Mouse (Mus musculus): ENCODE measurements around the gene Ttc7b. TPM values are rescaled to one million over a fixed set of nuclear protein-coding genes. Genes with fewer than 3 reads are reported as not detected.

Ttc7b gene
- polyA plus RNA-seq, 1 experiment from 2014 or later = 4.2 TPM

DNA sequence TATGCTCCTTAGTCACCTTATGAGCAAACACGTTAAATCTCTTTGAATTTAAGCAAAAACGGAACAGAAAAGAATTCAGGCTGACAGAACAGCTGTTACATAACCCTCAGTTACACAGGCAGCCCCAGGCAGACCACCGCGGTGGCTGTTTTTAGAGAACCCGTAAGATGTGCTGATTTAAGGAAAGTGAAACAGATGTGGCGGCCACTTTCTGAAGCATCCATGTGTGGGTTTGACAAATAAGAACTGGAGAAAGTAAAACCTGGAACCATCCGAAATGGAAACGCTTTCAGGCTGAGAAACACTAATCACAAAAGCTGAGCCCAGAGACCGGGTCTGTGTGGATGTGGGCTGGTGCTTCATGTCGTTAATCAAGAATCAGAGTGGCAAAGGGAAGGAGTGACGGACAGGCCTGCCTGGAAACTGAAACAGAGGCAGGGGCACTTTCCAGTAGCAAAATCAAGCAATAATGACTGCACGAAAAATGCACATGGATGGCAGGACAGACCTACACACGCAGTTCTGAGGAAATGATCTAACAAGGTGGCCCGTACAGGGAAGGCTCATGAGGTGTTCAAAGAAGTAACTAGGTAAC is 139.8 kb downstream of the Ttc7b start:
- Histone ChIP-seq H3K4me1 (no peaks in the 10 kb centered on the region), H3K4me3 (no peak overlapping the region), H3K9me3 (no peaks in the 10 kb centered on the region), H3K36me3 (replicated peaks) (peaks cover 41% of the 10 kb centered on the region), H3K27ac (replicated peaks) (no peak overlapping the region), H3K27me3 (replicated peaks; ENCODE audit: low read depth, poor library complexity, severe bottlenecking) (no peaks in the 10 kb centered on the region)
- peak; percentile 24 for DNase-seq (ENCODE audit: low spot score)
- WGBS = 79% methylated on average over 14 of the region's 14 CpGs

DNA sequence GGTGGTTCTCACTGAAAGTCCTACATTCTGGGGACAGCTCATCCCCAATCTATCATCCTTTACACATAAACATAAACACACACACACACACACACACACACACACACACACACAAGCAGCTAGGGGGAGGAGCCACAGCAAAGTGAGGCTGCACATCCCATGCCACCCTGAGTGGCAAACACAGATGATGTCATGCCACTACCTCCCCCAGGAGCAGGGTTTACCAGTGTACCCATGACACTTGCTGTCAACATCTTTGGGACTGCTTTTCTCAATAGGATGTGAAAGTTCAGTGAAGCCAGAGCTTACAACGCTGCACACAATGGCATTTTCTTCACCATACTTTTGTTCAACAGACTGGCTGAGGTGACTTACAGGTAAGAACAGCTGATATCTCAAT is 140.8 kb downstream of the Ttc7b start:
- Histone ChIP-seq H3K4me3 (no peak overlapping the region), H3K36me3 (replicated peaks) (peaks cover 41% of the 10 kb centered on the region), H3K9me3 (no peaks in the 10 kb centered on the region), H3K27ac (replicated peaks) (no peak overlapping the region), H3K4me1 (no peaks in the 10 kb centered on the region), H3K27me3 (replicated peaks; ENCODE audit: low read depth, poor library complexity, severe bottlenecking) (no peaks in the 10 kb centered on the region)
- 90% methylated on average over 1 of the region's 1 CpGs for WGBS
- no peak for DNase-seq (ENCODE audit: low spot score)

DNA sequence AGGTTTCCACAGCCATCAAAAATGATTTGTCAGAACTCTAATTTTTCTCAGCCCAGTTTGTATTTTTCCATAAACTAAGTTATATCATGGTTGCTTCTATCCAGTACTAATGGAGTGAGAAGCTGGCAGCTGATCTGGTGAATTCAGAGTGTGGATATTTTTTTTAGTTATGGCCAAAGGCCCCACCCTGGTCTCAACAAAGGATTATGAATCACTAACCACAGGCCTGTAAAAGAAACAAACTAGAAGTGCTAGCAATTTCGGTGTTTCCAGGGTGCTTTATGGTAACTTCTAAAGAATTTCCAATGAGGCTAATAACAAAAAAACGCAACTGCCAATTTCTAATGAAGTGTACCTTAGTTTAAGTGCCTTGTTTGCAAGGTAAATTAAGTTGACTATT is 142.4 kb downstream of the Ttc7b start:
- no peak overlapping the region for H3K4me3 ChIP-seq
- DNase-seq (ENCODE audit: low spot score) = no peak
- H3K4me1 ChIP-seq = no peaks in the 10 kb centered on the region
- H3K9me3 ChIP-seq = no peaks in the 10 kb centered on the region
- peaks cover 43% of the 10 kb centered on the region for H3K36me3 ChIP-seq (replicated peaks)
- no peak overlapping the region for H3K27ac ChIP-seq (replicated peaks)
- WGBS = 72% methylated on average over 2 of the region's 2 CpGs
- H3K27me3 ChIP-seq (replicated peaks; ENCODE audit: low read depth, poor library complexity, severe bottlenecking) = no peaks in the 10 kb centered on the region

DNA sequence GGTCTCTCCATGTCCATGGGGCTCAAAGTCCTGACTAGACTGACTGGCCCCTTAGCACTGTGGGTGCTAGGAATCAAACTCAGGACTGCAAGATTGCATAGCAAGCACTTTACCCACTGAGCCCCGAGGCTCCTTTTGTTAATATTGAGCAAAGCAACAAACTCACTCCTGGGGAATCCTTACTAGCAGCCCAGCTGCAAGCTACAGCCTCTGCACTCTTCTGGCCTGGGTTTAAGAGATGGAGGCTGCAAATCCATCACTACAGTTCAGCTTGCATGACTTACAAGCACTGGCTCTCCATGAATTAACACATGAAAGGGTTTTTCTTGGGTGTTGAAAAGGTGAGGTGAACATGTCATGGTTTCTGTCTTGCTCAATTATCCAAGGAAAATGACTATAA is 142.8 kb downstream of the Ttc7b start:
- no peak for DNase-seq (ENCODE audit: low spot score)
- H3K4me3 ChIP-seq = no peak overlapping the region

DNA sequence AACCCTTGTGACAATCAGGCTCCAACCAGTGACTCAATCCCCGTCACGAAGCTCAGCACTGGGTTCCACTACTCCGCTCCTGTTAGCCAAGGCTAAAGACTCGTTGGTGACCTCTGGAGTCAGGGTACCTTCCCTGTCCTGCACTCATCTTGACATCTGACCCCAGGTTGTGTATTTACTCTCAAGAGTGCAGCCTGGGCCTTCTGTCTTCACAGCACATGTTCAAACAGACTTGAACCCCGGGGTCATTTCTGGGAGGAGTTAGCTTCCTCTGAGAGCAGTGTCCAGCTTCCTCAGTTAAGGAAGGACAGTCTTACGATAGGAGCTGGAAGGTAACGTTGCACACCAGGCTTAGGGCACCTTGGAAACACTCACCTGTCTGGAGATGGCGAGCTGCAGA is 144.8 kb downstream of the Ttc7b start:
- H3K4me1 ChIP-seq = no peaks in the 10 kb centered on the region
- H3K27ac ChIP-seq (replicated peaks) = no peak overlapping the region
- no peak overlapping the region for H3K4me3 ChIP-seq
- WGBS = 81% methylated on average over 8 of the region's 8 CpGs
- H3K9me3 ChIP-seq = no peaks in the 10 kb centered on the region
- no peaks in the 10 kb centered on the region for H3K27me3 ChIP-seq (replicated peaks; ENCODE audit: low read depth, poor library complexity, severe bottlenecking)
- peaks cover 52% of the 10 kb centered on the region for H3K36me3 ChIP-seq (replicated peaks)
- DNase-seq (ENCODE audit: low spot score) = no peak

More for the DNA sequence above, 142.8 kb downstream of the Ttc7b start:
- no peaks in the 10 kb centered on the region for H3K4me1 ChIP-seq
- 0 out of 2 replicates have a peak overlapping the region, but pooled peaks have one; percentile 30 for H3K27ac ChIP-seq (replicated peaks)
- WGBS = 53% methylated on average over 1 of the region's 1 CpGs
- no peaks in the 10 kb centered on the region for H3K9me3 ChIP-seq
- H3K27me3 ChIP-seq (replicated peaks; ENCODE audit: low read depth, poor library complexity, severe bottlenecking) = no peaks in the 10 kb centered on the region
- peaks cover 43% of the 10 kb centered on the region for H3K36me3 ChIP-seq (replicated peaks)

DNA sequence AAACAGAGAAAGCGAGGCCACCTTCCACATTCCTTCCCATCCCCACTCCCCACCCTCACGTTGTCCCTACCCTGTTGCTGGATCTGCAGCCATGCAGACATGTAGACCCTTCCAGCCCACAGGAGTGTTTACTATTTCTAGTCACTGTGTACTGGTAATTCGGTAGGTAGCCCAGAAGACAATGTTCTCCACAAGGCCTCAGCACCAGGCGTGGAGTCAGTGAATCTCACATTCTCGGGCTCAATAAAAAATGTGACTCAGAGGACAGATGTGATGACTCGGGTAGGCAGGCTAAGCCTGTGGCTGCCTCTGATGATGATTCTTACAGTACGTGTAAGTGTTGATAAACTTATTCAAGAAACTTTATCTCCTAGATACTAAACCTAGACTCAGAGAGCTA is 147.8 kb downstream of the Ttc7b start:
- Histone ChIP-seq H3K4me1 (no peaks in the 10 kb centered on the region), H3K9me3 (no peaks in the 10 kb centered on the region), H3K27me3 (replicated peaks; ENCODE audit: low read depth, poor library complexity, severe bottlenecking) (no peaks in the 10 kb centered on the region), H3K36me3 (replicated peaks) (peaks cover 70% of the 10 kb centered on the region), H3K27ac (replicated peaks) (no peak overlapping the region), H3K4me3 (no peak overlapping the region)
- WGBS = 83% methylated on average over 7 of the region's 7 CpGs
- no peak for DNase-seq (ENCODE audit: low spot score)

DNA sequence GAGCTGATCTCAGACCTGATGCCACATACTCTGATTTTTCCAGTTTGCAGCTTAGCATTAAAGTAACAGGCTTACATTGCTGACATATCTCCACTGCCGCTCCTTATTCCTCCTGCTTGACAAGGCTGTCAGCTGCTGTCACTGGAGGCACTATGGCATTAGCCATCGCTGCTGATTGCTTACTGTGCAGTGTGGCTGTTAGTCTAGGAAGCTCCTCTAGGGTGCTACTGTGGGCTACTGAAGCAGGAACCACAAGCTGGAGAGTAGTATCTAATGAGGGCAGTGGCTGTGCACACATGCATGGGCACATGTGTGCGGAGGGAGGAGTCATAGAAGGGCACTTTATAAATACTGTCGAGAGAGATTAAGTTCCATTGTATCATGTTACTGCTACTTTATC is 148.6 kb downstream of the Ttc7b start:
- Histone ChIP-seq H3K4me3 (no peak overlapping the region), H3K4me1 (no peaks in the 10 kb centered on the region), H3K36me3 (replicated peaks) (peaks cover 70% of the 10 kb centered on the region), H3K27ac (replicated peaks) (no peak overlapping the region), H3K27me3 (replicated peaks; ENCODE audit: low read depth, poor library complexity, severe bottlenecking) (no peaks in the 10 kb centered on the region), H3K9me3 (no peaks in the 10 kb centered on the region)
- DNase-seq (ENCODE audit: low spot score) = no peak
- WGBS = 89% methylated on average over 4 of the region's 4 CpGs

DNA sequence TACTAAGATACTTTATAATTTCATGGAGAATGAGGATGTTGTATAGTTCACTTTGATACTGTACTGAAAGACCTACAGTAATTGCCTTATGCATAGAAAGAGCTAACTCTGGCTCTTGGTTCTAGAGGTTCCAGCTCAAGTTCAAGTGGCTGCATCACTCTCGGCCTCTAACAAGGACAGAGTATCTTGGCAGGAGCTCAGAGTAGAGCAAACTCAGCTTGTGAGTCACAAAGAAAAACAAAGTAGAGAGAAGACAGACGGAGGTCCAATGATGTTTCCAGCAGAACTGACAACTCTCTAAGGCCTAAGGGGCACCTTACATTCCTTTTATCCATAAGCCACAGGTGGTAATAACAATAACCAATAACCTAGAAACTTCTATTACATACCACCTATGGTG is 150.8 kb downstream of the Ttc7b start:
- Histone ChIP-seq H3K27ac (replicated peaks) (no peak overlapping the region), H3K36me3 (replicated peaks) (peaks cover 71% of the 10 kb centered on the region), H3K4me3 (no peak overlapping the region), H3K9me3 (no peaks in the 10 kb centered on the region), H3K27me3 (replicated peaks; ENCODE audit: low read depth, poor library complexity, severe bottlenecking) (no peaks in the 10 kb centered on the region), H3K4me1 (no peaks in the 10 kb centered on the region)
- no peak for DNase-seq (ENCODE audit: low spot score)
- 94% methylated on average over 2 of the region's 2 CpGs for WGBS

DNA sequence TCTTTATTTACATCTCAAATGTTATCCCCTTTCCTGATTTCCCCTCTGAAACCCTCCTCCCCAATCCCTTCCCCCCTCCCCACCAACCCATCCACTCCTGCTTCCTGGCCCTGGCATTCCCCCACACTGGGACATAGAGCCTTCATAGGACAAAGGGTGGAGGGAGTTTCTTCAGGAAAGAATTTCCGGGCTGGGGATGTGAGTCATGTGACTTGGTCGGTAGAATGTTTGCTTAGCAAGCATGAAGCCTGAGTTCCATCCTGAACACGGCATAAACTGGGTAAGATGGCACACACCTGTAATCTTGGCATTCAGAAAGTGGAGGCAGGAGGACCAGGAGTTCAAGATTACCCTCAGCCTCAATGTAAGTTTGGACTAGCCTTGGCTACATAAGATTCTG is 151.4 kb downstream of the Ttc7b start:
- no peak for DNase-seq (ENCODE audit: low spot score)
- H3K27ac ChIP-seq (replicated peaks) = no peak overlapping the region
- peaks cover 65% of the 10 kb centered on the region for H3K36me3 ChIP-seq (replicated peaks)
- no peak overlapping the region for H3K4me3 ChIP-seq
- H3K27me3 ChIP-seq (replicated peaks; ENCODE audit: low read depth, poor library complexity, severe bottlenecking) = no peaks in the 10 kb centered on the region
- H3K9me3 ChIP-seq = no peaks in the 10 kb centered on the region
- 71% methylated on average over 3 of the region's 3 CpGs for WGBS
- H3K4me1 ChIP-seq = no peaks in the 10 kb centered on the region

DNA sequence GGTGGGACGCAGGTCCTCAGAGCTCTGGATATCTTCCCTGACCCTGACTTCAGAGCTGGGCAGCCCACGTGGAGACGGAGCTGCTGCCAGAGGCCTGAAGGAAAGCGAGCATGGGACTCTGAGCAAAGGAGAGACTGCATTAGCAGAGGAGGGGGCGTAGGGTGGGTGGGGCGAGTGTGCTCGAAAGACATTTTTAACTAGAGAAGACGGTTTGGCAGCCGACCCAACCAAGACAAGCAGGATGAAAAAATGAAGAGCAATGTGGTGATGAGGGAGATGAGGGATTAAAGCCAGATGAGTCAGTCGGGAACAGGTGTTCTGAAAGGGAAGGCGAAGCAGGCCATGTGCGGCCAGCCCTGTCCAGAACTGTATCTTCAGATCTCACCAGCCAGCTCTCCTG is 159.3 kb downstream of the Ttc7b start:
- DNase-seq (ENCODE audit: low spot score) = no peak
- no peak overlapping the region for H3K4me3 ChIP-seq
- peaks cover 57% of the 10 kb centered on the region for H3K36me3 ChIP-seq (replicated peaks)
- peaks cover 4% of the 10 kb centered on the region for H3K4me1 ChIP-seq
- WGBS = 93% methylated on average over 12 of the region's 12 CpGs
- H3K27ac ChIP-seq (replicated peaks) = no peak overlapping the region
- no peaks in the 10 kb centered on the region for H3K27me3 ChIP-seq (replicated peaks; ENCODE audit: low read depth, poor library complexity, severe bottlenecking)
- H3K9me3 ChIP-seq = no peaks in the 10 kb centered on the region

DNA sequence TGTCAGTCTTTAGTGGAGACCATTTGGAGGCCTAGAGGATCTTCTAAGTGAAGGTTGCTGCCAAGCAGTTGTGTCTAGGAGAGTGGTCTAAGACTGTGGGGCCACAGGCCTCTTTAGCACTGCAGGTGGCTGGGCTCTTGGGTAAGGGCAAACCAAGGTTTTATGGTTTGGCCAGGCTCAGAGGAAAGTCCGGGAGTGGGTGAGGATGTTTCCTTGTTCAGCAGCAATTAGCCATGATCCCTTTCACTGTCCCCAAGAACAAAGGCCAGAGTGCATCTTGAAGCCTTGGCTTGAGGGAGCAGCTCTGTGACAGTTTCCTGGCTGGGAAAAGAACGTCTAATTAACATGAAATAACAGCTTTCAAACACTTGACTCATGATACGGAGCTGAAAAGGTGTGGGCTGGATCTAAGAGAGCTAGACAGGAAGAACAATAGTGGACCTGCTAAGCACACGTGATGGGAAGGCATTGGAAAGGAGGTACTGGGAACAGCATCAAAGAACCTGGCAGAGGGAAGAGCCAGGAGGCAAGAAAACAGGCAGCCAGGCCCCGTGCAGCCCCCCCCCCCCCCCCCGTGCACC is 162.5 kb downstream of the Ttc7b start:
- no peak for DNase-seq (ENCODE audit: low spot score)
- Histone ChIP-seq H3K4me3 (no peak overlapping the region), H3K9me3 (no peaks in the 10 kb centered on the region), H3K4me1 (peaks cover 2% of the 10 kb centered on the region), H3K36me3 (replicated peaks) (peaks cover 43% of the 10 kb centered on the region), H3K27me3 (replicated peaks; ENCODE audit: low read depth, poor library complexity, severe bottlenecking) (no peaks in the 10 kb centered on the region), H3K27ac (replicated peaks) (no peak overlapping the region)
- WGBS = 74% methylated on average over 6 of the region's 6 CpGs

DNA sequence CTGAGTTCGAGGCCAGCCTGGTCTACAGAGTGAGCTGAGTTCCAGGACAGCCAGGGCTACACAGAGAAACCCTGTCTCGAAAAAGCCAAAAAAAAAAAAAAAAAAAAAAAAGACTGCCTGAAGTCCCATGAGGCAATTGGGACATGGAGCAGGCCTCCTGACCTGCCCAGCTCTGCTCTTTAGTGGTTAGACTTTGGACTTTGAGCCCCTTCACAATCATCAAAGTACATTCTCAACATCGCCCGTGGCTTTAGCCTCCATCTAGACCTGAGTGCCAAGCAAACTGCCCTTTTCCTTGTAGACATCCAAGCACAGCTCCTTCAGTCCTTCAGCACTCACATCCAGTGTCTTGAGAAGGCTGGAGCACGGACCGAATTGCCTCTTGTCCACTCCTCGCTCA is 164.2 kb downstream of the Ttc7b start:
- no peak for DNase-seq (ENCODE audit: low spot score)
- H3K9me3 ChIP-seq = no peaks in the 10 kb centered on the region
- 91% methylated on average over 7 of the region's 7 CpGs for WGBS
- peaks cover 39% of the 10 kb centered on the region for H3K36me3 ChIP-seq (replicated peaks)
- H3K4me1 ChIP-seq = 0 out of 2 replicates have a peak, but pooled peaks cover 2% of the 10 kb centered on the region
- no peak overlapping the region for H3K4me3 ChIP-seq
- H3K27me3 ChIP-seq (replicated peaks; ENCODE audit: low read depth, poor library complexity, severe bottlenecking) = no peaks in the 10 kb centered on the region
- no peak overlapping the region for H3K27ac ChIP-seq (replicated peaks)

DNA sequence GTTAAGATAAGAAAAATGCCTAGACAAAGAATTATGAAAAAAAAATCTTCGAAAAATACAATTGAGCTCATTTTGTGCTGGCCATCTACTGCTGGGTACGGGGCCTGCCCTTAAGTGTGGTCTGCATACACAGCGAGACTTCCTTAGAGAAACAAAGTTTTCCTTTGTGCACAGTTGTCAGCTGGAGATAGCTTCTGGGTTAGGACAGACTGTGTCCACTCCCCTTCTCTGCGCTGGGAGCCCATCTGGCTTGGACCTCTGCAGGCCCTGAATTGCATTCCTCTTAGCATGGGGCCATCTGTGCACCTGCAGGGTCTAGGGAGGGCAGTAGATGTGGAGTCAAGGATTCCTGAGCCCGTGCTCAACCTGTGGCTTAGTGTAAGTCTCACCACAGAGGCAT is 165.1 kb downstream of the Ttc7b start:
- DNase-seq (ENCODE audit: low spot score) = no peak
- no peak overlapping the region for H3K27ac ChIP-seq (replicated peaks)
- WGBS = 65% methylated on average over 5 of the region's 5 CpGs

More for the DNA sequence above, 165.1 kb downstream of the Ttc7b start:
- 0 out of 2 replicates have a peak, but pooled peaks cover 2% of the 10 kb centered on the region for H3K4me1 ChIP-seq
- peaks cover 39% of the 10 kb centered on the region for H3K36me3 ChIP-seq (replicated peaks)
- no peak overlapping the region for H3K4me3 ChIP-seq
- no peaks in the 10 kb centered on the region for H3K27me3 ChIP-seq (replicated peaks; ENCODE audit: low read depth, poor library complexity, severe bottlenecking)
- H3K9me3 ChIP-seq = no peaks in the 10 kb centered on the region

All from embryonic facial prominence, embryonic 10.5 days (tissue).